Mouse (Mus musculus) embryo, embryonic 11.5 days (tissue): ENCODE data around the gene Tmem209.

Experiments
- DNase-seq: peaks from one replicate; pipeline ENCODE4 v3.0.0-alpha.2; 2012; ENCODE audit warnings: low read depth, low spot score

The Tmem209 gene

GRCm38 (mm10) chr6:30461755-30462344 lies 47.7 kb downstream of the Tmem209 start:
- no peak for DNase-seq

DNA sequence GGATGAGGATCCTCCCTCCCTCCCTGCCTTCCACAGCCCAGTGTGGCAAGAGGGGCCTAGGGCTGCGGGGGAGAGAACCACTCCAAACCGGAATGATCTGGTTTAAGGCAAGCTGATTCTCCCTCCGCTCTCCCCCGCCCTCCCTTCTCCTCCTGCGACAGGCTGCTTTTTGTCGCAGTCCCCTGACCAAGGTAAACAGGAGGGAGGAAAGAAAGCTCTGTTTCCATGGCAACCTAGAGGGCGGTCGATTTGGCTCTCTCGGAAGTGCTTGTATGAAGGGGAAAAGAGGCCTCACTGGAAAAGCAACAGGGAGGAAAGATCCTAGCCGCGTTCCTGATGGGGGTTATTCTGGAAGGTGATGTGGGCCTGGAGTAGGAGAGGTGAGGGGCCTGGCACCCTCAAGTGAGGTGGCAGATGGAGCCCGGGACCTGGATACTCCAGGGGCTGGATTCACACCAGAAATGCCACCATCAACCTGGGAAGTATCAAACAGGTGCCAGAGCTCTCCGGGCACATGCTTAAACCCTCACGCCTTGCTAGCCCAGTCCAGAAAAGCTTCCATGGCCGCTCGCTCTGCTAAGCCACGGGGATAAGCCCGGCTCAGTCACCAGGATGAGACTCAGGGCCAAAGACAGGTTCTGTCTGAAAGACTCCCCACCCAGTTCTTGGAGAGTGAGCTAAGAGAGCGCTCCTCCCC lies 48.7 kb downstream of the Tmem209 start:
- peak; percentile 84 for DNase-seq

DNA sequence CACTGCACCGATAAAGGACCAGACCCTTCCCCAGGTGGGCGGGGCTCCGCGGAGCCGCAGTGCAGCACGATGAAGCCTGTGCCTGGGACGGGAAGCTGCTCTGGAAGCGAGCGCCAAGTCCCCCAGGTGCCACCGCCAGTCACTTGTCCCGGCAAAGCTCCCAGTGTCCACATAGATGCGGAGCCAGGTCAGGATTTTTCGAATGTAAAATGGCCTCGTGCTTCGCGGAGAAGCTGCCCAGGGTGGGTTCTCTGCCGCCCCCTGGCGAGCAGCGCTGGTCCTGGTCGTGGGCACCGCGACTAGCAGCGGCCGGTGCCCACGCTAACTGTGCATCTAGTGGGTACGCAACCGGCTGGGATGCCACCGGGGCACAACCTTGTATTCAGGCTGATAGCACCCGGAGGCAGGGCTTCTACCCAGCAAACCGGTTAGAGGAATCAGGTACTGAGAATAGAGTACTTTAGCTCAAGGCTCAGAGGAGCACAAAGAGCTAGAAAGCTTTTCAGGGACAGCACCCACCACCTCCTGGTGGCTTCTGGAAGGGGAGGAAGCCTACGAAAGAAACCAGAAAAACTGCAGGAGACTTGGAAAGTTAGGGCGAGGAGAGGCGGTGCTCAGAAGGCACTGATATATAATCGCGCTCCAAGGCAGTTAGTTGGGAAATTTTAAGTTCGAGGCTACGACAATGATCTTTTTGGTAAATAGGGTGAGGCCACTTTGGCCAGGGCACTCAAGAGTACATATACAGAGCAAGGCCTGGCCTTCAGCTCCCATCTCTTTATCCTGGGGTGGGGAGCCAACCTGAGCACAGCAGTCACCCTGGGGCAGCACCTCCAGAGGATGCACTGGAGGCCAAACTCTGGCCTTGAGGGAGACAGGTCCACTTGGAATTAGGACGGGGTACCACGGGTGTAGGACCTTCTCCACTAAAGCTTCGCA lies 49.5 kb downstream of the Tmem209 start:
- peak; percentile 70 for DNase-seq

GRCm38 (mm10) chr6:30459056-30459747 lies 50.4 kb downstream of the Tmem209 start:
- DNase-seq, result no peak

- no peak for DNase-seq
Observed at GRCm38 (mm10) chr6:30458626-30459025, 51.0 kb downstream of the Tmem209 start.

- no peak for DNase-seq
Observed at GRCm38 (mm10) chr6:30456991-30457390, 52.6 kb downstream of the Tmem209 start.

GRCm38 (mm10) chr6:30439576-30439975 lies 70.0 kb downstream of the Tmem209 start:
- DNase-seq, result no peak

DNA sequence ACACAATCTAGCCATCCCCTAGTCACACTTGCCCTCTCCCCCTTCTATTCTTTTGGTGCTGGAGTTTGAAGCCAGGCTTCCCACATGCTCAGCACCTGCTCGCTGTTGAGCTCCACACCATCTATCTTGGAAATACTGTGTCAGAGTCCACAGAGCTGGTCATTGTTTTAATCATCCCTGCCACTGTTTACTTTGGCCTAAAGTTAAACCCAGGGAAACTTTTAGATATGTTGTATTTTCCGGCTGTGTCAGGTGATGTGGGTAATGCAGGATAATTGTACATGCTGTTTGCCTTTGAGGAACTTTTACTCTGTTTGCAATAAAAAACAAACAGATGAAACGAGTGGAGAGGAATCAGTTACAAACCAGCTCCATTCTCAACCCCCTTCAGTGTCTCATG lies 72.5 kb downstream of the Tmem209 start:
- no peak for DNase-seq

DNA sequence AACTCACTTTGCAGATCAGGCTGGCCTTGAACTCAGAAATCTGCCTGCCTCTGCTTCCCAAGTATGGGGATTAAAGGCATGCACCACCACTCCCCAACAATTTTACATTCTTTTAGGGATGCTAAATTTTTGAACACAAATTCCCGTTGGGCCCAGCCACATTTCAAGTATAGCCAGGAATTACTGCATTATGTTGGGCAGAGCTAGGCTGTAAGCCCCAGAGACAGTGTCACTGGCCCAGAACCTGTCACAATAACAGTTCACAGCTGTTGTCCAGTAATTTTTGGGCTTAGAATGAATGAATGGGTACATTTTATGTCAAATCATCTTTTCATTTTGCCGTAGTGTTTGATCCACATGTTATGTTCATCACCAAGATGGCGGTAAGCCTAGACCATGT lies 73.1 kb downstream of the Tmem209 start:
- DNase-seq, result no peak

- DNase-seq, result no peak
Observed at GRCm38 (mm10) chr6:30432461-30433192, 77.0 kb downstream of the Tmem209 start.
